Mouse (Mus musculus) megakaryocyte, embryonic 14.5 days (primary cell): ENCODE measurements around the gene Cldn34c1. TPM values are rescaled to one million over a fixed set of nuclear protein-coding genes. Genes with fewer than 3 reads are reported as not detected.
"Not testable (repeated sequence)": the region's sequence is repeated elsewhere in the genome, so short reads cannot be mapped to it uniquely, and the experiment has no call there.

ENCODE experiments used
- H3K27me3 ChIP-seq: replicated peaks from 2 replicates; pipeline ENCODE3; 2012; ENCODE audit warnings: inconsistent platforms
- H3K36me3 ChIP-seq: replicated peaks from 2 replicates; pipeline ENCODE3; 2012; ENCODE audit warnings: low read length, inconsistent platforms, mixed read lengths
- H3K4me1 ChIP-seq: 2 replicates; pipeline ENCODE4 v1.6.1; 2012; ENCODE audit warnings: inconsistent platforms
- H3K4me3 ChIP-seq: replicated peaks from 2 replicates; pipeline ENCODE3; 2012; ENCODE audit warnings: moderate library complexity, mild to moderate bottlenecking, inconsistent platforms
- H3K9me3 ChIP-seq: 2 replicates; pipeline ENCODE4 v1.6.1; 2012; ENCODE audit warnings: inconsistent platforms
- FLI1 ChIP-seq: IDR thresholded peaks from 2 replicates; pipeline ENCODE4 v1.6.1; 2012; ENCODE audit warnings: low read length, inconsistent platforms, mixed read lengths
- GATA1 ChIP-seq: IDR thresholded peaks from 3 replicates; pipeline ENCODE4 v1.6.1; 2012; ENCODE audit warnings: mixed read lengths, low read length, inconsistent platforms, borderline replicate concordance
- polyA plus RNA-seq: library from polyadenylated mRNA; stranded (reverse); fragments of >175 nt; gene quantifications from 2 replicates; pipeline ENCODE4 v1.2.3, GENCODE M21; 2012; ENCODE audit warnings: low replicate concordance; ENCODE audit not compliant: insufficient read depth

Cldn34c1 gene
- 0.03 TPM in 1 of 2 replicates, not detected in the other for polyA plus RNA-seq

- H3K36me3 ChIP-seq, result no peaks in the 10 kb centered on the region
- H3K4me3 ChIP-seq, result peak within 1 kb of the TSS; percentile 95
- H3K27me3 ChIP-seq, result no peaks in the 10 kb centered on the region
- no peaks in the 10 kb centered on the region for H3K4me1 ChIP-seq
- no peak for TF ChIP-seq FLI1
- no peak for TF ChIP-seq GATA1
- H3K9me3 ChIP-seq, result peaks cover 8% of the 10 kb centered on the region
Observed at GRCm38 (mm10) chrX:123103291-123104260, at the start of gene Cldn34c1. Cldn34c1 (plus strand) TSS chrX:123103495.

- no peaks in the 10 kb centered on the region for H3K36me3 ChIP-seq
- no peak overlapping the region for H3K4me3 ChIP-seq
- H3K27me3 ChIP-seq, result no peaks in the 10 kb centered on the region
- no peaks in the 10 kb centered on the region for H3K4me1 ChIP-seq
- no peaks in the 10 kb centered on the region for H3K9me3 ChIP-seq
- TF ChIP-seq FLI1, result no peak
- no peak for TF ChIP-seq GATA1
Observed at GRCm38 (mm10) chrX:123087441-123087840, 15.9 kb upstream of the Cldn34c1 start.

GRCm38 (mm10) chrX:123102806-123103205 is 489 bp upstream of the Cldn34c1 start:
- H3K36me3 ChIP-seq, H3K4me1 ChIP-seq, H3K9me3 ChIP-seq, H3K27me3 ChIP-seq: not testable (repeated sequence)
- peak overlapping the region; percentile 95 for H3K4me3 ChIP-seq

GRCm38 (mm10) chrX:123104692-123105091 is 1.4 kb downstream of the Cldn34c1 start:
- H3K27me3 ChIP-seq, H3K4me1 ChIP-seq, H3K4me3 ChIP-seq, H3K36me3 ChIP-seq, H3K9me3 ChIP-seq: not testable (repeated sequence)

GRCm38 (mm10) chrX:123222381-123222780 is 119.1 kb downstream of the Cldn34c1 start, which contains the start of gene Srsx:
Srsx (minus strand) TSS chrX:123222481.
- H3K4me1 ChIP-seq, H3K36me3 ChIP-seq, H3K9me3 ChIP-seq, H3K27me3 ChIP-seq, H3K4me3 ChIP-seq: not testable (repeated sequence)

Other genes with a start within 250 kb of the Cldn34c1 start
- gene Gm17521, start 73.8 kb upstream of the Cldn34c1 start, polyA plus RNA-seq, result not detected in 2 replicates
- not detected in 2 replicates for gene Srsx, start 119.0 kb downstream of the Cldn34c1 start, polyA plus RNA-seq
- not detected in 2 replicates for gene Gm17577, start 143.4 kb downstream of the Cldn34c1 start, polyA plus RNA-seq